Mouse (Mus musculus) bone marrow, adult 2 months (tissue): Measurements from ENCODE around the gene Zfp683. TPM values are rescaled to one million over a fixed set of nuclear protein-coding genes. Genes with fewer than 3 reads are reported as not detected.

ENCODE experiments used
- H3K27ac ChIP-seq: fragments of 200-500 bp; 2 replicates; pipeline ENCODE4 v1.5.1; 2012; ENCODE audit warnings: low read depth, mild to moderate bottlenecking, control low read depth, inconsistent platforms, low read length; ENCODE audit not compliant: control insufficient read depth, poor library complexity, insufficient read depth
- H3K4me1 ChIP-seq: fragments of 200-500 bp; 2 replicates; pipeline ENCODE4 v1.6.1; 2011; ENCODE audit warnings: low read length; ENCODE audit not compliant: control insufficient read depth, insufficient read depth
- H3K4me3 ChIP-seq: fragments of 200-500 bp; replicated peaks from 2 replicates; pipeline ENCODE3; 2011; ENCODE audit warnings: mild to moderate bottlenecking, low read depth, low read length, control low read depth; ENCODE audit not compliant: control insufficient read depth
- CTCF ChIP-seq: fragments of 200-500 bp; IDR thresholded peaks from 2 replicates; pipeline ENCODE4 v1.5.1; 2011; ENCODE audit warnings: low read length, control low read depth; ENCODE audit not compliant: control insufficient read depth, insufficient read depth
- POLR2A ChIP-seq: fragments of 200-500 bp; IDR thresholded peaks from 2 replicates; pipeline ENCODE4 v1.6.1; 2011; ENCODE audit warnings: low read depth, mild to moderate bottlenecking, control low read depth, low read length, borderline replicate concordance; ENCODE audit not compliant: control insufficient read depth
- WGBS: fragments of 180-500 bp; shearing (Covaris S2); methylation state at CpG from one replicate; pipeline ENCODE4 v1.1.7; 2018; 5-methylcytosine and 5-hydroxymethylcytosine counted together
- polyA plus RNA-seq: library from polyadenylated mRNA; stranded (reverse); fragments of >200 nt; gene quantifications from 2 replicates; pipeline ENCODE4 v1.2.4, GENCODE M21; 2011; ENCODE audit warnings: low replicate concordance; ENCODE audit not compliant: missing spikeins, insufficient read depth, insufficient read length

Gene Zfp683
- polyA plus RNA-seq, 1 experiment: 1.0 TPM

GRCm38 (mm10) chr4:134041317-134042123, 12.1 kb upstream of the Zfp683 start:
- Histone ChIP-seq H3K4me3 (no peak overlapping the region), H3K4me1 (no peaks in the 10 kb centered on the region), H3K27ac (no peak overlapping the region)
- 11% methylated on average over 9 of the region's 9 CpGs for WGBS
- TF ChIP-seq CTCF (no peak), POLR2A (no peak)

- H3K4me1 ChIP-seq: no peaks in the 10 kb centered on the region
- no peak overlapping the region for H3K4me3 ChIP-seq
- H3K27ac ChIP-seq: no peak overlapping the region
- TF ChIP-seq POLR2A (no peak), CTCF (no peak)
- 5% methylated on average over 2 of the region's 2 CpGs for WGBS
These were observed 10.6 kb upstream of the Zfp683 start for GRCm38 (mm10) chr4:134043041-134043440.

GRCm38 (mm10) chr4:134047648-134048047, 6.0 kb upstream of the Zfp683 start:
- no peak overlapping the region for H3K4me3 ChIP-seq
- H3K4me1 ChIP-seq: no peaks in the 10 kb centered on the region; the same call in 1 of the 2 replicates
- 53% methylated on average over 5 of the region's 5 CpGs for whole genome bisulfite sequencing
- TF ChIP-seq POLR2A (no peak), CTCF (no peak)
- H3K27ac ChIP-seq: no peak overlapping the region

GRCm38 (mm10) chr4:134051912-134052311, 1.7 kb upstream of the Zfp683 start:
- no peak overlapping the region for H3K27ac ChIP-seq
- H3K4me1 ChIP-seq: no peaks in the 10 kb centered on the region; the same call in 1 of the 2 replicates
- 67% methylated on average over 5 of the region's 5 CpGs for WGBS
- TF ChIP-seq CTCF: no peak
- no peak for TF ChIP-seq POLR2A
- no peak overlapping the region for H3K4me3 ChIP-seq

GRCm38 (mm10) chr4:134052560-134052959, 1.1 kb upstream of the Zfp683 start:
- TF ChIP-seq CTCF (no peak), POLR2A (no peak)
- Histone ChIP-seq H3K4me1 (no peaks in the 10 kb centered on the region; the same call in 1 of the 2 replicates), H3K27ac (no peak overlapping the region), H3K4me3 (no peak overlapping the region)
- under 1% methylated on average over 8 of the region's 8 CpGs for WGBS

- 40% methylated on average over 14 of the region's 14 CpGs for WGBS
These were observed 4.6 kb downstream of the Zfp683 start for GRCm38 (mm10) chr4:134058166-134058715.

GRCm38 (mm10) chr4:134058908-134059307, 5.3 kb downstream of the Zfp683 start:
- Histone ChIP-seq H3K4me1 (no peaks in the 10 kb centered on the region), H3K27ac (no peak overlapping the region), H3K4me3 (no peak overlapping the region)
- WGBS: 60% methylated on average over 6 of the region's 6 CpGs
- no peak for TF ChIP-seq CTCF
- no peak for TF ChIP-seq POLR2A

More at GRCm38 (mm10) chr4:134058166-134058715, 4.6 kb downstream of the Zfp683 start:
- no peak overlapping the region; the same call in 1 of the 2 replicates for H3K27ac ChIP-seq
- H3K4me1 ChIP-seq: no peaks in the 10 kb centered on the region
- no peak overlapping the region for H3K4me3 ChIP-seq
- TF ChIP-seq POLR2A (no peak), CTCF (no peak)

- TF ChIP-seq CTCF: no peak
- no peak for TF ChIP-seq POLR2A
- no peak within 1 kb of the TSS for H3K4me3 ChIP-seq
- no peaks in the 10 kb centered on the region for H3K4me1 ChIP-seq
- WGBS: 87% methylated on average over 28 of the region's 28 CpGs
- no peak within 1 kb of the TSS for H3K27ac ChIP-seq
These were observed 6.7 kb downstream of the Zfp683 start, which contains the start of gene Crybg2 for GRCm38 (mm10) chr4:134060135-134060865. Crybg2 (plus strand) TSS chr4:134060815.
